Mouse (Mus musculus) forebrain, postnatal 0 days (tissue): ENCODE data around the gene Gtdc1. TPM values are rescaled to one million over a fixed set of nuclear protein-coding genes. Genes with fewer than 3 reads are reported as not detected.

Experiments used
- ATAC-seq: fragments of 200-750 bp; cut with Nextera tagmentation; 2 replicates; pipeline ENCODE4 v1.8.0; 2017; ENCODE audit warnings: mild to moderate bottlenecking, moderate library complexity
- DNase-seq: peaks from one replicate; pipeline ENCODE4 v3.0.0-alpha.2; 2015
- H3K27ac ChIP-seq: fragments of 300-500 bp; sonication (generic); 2 replicates; pipeline ENCODE4 v1.5.1; 2014; ENCODE audit warnings: low read depth, mild to moderate bottlenecking, antibody characterized with exemption, low read length, moderate library complexity, mixed read lengths
- H3K27me3 ChIP-seq: fragments of 300-500 bp; sonication (generic); 2 replicates; pipeline ENCODE4 v1.6.1; 2014; ENCODE audit warnings: mild to moderate bottlenecking, low read length, mixed read lengths; ENCODE audit not compliant: insufficient read depth
- H3K36me3 ChIP-seq: fragments of 300-500 bp; sonication (generic); 2 replicates; pipeline ENCODE4 v1.6.1; 2014; ENCODE audit warnings: mild to moderate bottlenecking, moderate library complexity; ENCODE audit not compliant: insufficient read depth
- H3K4me1 ChIP-seq: fragments of 300-500 bp; sonication (generic); 2 replicates; pipeline ENCODE4 v1.6.1; 2014; ENCODE audit warnings: antibody characterized with exemption; ENCODE audit not compliant: insufficient read depth
- H3K4me2 ChIP-seq: fragments of 300-500 bp; sonication (generic); 2 replicates; pipeline ENCODE4 v1.6.1; 2014; ENCODE audit warnings: low read depth, mild to moderate bottlenecking, moderate library complexity
- H3K4me3 ChIP-seq: fragments of 300-500 bp; sonication (generic); 2 replicates; pipeline ENCODE4 v1.5.1; 2014; ENCODE audit warnings: low read depth, low read length, mixed read lengths
- H3K9ac ChIP-seq: fragments of 300-500 bp; sonication (generic); 2 replicates; pipeline ENCODE4 v1.6.1; 2014; ENCODE audit warnings: mild to moderate bottlenecking
- H3K9me3 ChIP-seq: fragments of 300-500 bp; sonication (generic); 2 replicates; pipeline ENCODE4 v1.6.1; 2016; ENCODE audit warnings: low read length
- CTCF ChIP-seq: sonication (generic); IDR thresholded peaks from 2 replicates; pipeline ENCODE4 v1.5.1; 2016; ENCODE audit warnings: antibody characterized with exemption, control low read depth, low read depth
- WGBS: fragments of 180-500 bp; shearing (Covaris S2); extraction: QIAGEN DNeasy Blood & Tissue Kit; methylation state at CpG from one replicate; pipeline ENCODE4 v1.1.7; 2014; 5-methylcytosine and 5-hydroxymethylcytosine counted together
- polyA plus RNA-seq: library from polyadenylated mRNA; unstranded; fragments of >200 nt; fragmentation: Nextera tagmentation; extraction: Ambion mirVana; gene quantifications from 2 replicates; pipeline ENCODE4 v1.2.1, GENCODE M21; 2015
- total RNA-seq: library from RNA; depleted of rRNA; stranded (reverse); fragments of >200 nt; gene quantifications from 2 replicates; pipeline ENCODE4 v1.2.3, GENCODE M21; 2014

The Gtdc1 gene
- total and polyA plus RNA-seq, 2 experiments from 2014 or later = 30.7 to 77.0 TPM

GRCm38 (mm10) chr2:44791134-44791533 is 136.3 kb downstream of the Gtdc1 start:
- Histone ChIP-seq H3K36me3 (no peaks in the 10 kb centered on the region), H3K27ac (no peak overlapping the region), H3K9me3 (no peaks in the 10 kb centered on the region), H3K4me1 (no peaks in the 10 kb centered on the region), H3K4me2 (no peak overlapping the region), H3K4me3 (no peak overlapping the region), H3K27me3 (no peaks in the 10 kb centered on the region), H3K9ac (no peak overlapping the region)
- DNase-seq (no peak), ATAC-seq (no peak)
- no peak for TF ChIP-seq CTCF
- WGBS = 95% methylated on average over 5 of the region's 5 CpGs

DNA sequence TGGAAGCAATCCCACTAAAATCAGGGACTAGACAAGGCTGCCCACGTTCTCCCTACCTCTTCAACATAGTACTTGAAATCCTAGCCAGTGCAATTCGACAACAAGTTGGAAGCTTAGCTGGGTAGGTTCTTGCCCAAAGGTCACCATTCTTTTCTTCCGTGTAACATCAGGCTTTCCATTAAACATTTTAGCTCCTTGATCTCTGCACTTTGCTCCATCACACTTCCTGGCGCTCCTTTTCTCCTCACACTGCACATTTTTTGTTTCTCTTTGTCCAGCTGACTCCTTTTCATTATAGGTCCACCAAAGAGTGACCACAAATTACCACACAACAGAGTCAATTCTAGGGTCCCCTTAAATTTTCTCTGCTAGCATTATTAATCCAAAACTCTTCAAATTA is 144.7 kb downstream of the Gtdc1 start:
- Histone ChIP-seq H3K4me2 (no peak overlapping the region), H3K4me3 (no peak overlapping the region), H3K9me3 (no peaks in the 10 kb centered on the region), H3K4me1 (no peaks in the 10 kb centered on the region), H3K9ac (no peak overlapping the region), H3K27ac (no peak overlapping the region), H3K36me3 (no peaks in the 10 kb centered on the region), H3K27me3 (no peaks in the 10 kb centered on the region)
- ATAC-seq (no peak), DNase-seq (no peak)
- WGBS = 93% methylated on average over 4 of the region's 4 CpGs
- no peak for TF ChIP-seq CTCF

GRCm38 (mm10) chr2:44780961-44781360 is 146.5 kb downstream of the Gtdc1 start:
- WGBS = 98% methylated on average over 2 of the region's 2 CpGs
- no peak for ATAC-seq
- DNase-seq = no peak

DNA sequence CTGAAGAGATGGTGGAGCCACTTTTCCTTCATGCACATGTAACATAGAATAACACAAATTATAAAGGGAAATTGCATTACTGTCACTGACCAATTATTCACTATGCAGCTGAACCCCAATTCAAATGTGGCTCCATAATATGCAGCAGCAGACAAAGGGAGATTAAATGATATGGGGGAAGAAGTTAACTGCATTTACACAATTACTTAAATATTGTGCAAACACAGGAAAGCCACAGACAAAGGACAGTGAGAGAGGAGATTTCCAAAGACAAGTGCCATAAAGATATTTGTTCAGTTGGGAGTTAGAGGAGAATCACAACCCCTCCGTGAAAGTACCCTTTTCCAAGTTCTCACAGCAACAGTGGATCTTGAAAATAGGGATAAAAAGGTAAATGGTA is 163.6 kb downstream of the Gtdc1 start:
- Histone ChIP-seq H3K9me3 (no peaks in the 10 kb centered on the region), H3K4me2 (no peak overlapping the region), H3K27ac (no peak overlapping the region), H3K9ac (no peak overlapping the region), H3K27me3 (no peaks in the 10 kb centered on the region), H3K4me3 (no peak overlapping the region), H3K4me1 (no peaks in the 10 kb centered on the region), H3K36me3 (no peaks in the 10 kb centered on the region)
- TF ChIP-seq CTCF = no peak
- DNase-seq (no peak), ATAC-seq (no peak)
- 80% methylated on average over 1 of the region's 1 CpGs for WGBS

More at GRCm38 (mm10) chr2:44780961-44781360, 146.5 kb downstream of the Gtdc1 start:
- Histone ChIP-seq H3K4me2 (no peak overlapping the region), H3K4me3 (no peak overlapping the region), H3K27ac (no peak overlapping the region), H3K36me3 (no peaks in the 10 kb centered on the region), H3K27me3 (no peaks in the 10 kb centered on the region), H3K9ac (no peak overlapping the region), H3K9me3 (no peaks in the 10 kb centered on the region), H3K4me1 (no peaks in the 10 kb centered on the region)
- TF ChIP-seq CTCF = no peak

DNA sequence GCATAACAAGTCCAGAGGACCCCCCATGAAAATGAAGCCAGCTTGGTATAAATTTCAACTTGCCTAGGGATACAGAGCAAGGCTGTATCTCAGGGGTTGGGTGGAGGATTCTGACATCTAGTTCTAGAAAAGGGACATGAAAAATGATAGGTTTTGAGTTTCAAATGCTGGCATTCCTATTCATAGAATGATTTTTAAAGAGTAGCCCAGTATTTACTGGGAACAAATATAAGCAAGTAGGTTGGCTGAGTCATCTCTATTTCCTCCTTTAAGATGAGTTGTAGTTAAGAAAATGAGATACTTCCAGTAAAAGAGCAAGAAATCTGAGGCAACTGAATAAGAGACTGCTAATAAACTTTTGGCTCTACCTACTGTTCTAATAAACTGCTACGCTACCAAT is 190.8 kb downstream of the Gtdc1 start:
- H3K9ac ChIP-seq = no peak overlapping the region
- H3K27ac ChIP-seq = no peak overlapping the region
- 94% methylated on average over 1 of the region's 1 CpGs for WGBS
- no peaks in the 10 kb centered on the region for H3K36me3 ChIP-seq
- no peak for TF ChIP-seq CTCF
- no peak for ATAC-seq
- H3K27me3 ChIP-seq = no peaks in the 10 kb centered on the region
- no peak for DNase-seq
- H3K9me3 ChIP-seq = no peaks in the 10 kb centered on the region
- H3K4me3 ChIP-seq = no peak overlapping the region
- no peaks in the 10 kb centered on the region for H3K4me1 ChIP-seq
- no peak overlapping the region for H3K4me2 ChIP-seq

DNA sequence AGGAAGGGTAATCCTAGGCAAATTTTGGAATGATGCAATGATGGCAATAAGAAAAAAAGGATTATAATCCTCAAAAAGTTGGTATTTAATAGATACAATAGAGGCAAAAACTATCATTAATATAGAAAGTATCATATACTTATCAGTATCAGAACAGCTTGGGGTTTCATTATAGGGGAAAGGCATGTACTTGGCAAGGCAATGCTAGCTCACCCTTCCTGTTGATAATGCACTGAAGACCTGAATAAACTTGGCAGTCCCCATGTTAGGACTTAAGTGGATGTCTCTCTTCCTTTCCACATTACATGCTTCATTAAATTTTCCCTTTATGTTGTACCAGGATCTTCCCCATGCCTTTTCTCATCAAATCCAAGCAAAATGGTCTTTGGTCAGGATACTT is 206.0 kb downstream of the Gtdc1 start:
- no peaks in the 10 kb centered on the region for H3K27me3 ChIP-seq
- H3K4me1 ChIP-seq = no peaks in the 10 kb centered on the region

DNA sequence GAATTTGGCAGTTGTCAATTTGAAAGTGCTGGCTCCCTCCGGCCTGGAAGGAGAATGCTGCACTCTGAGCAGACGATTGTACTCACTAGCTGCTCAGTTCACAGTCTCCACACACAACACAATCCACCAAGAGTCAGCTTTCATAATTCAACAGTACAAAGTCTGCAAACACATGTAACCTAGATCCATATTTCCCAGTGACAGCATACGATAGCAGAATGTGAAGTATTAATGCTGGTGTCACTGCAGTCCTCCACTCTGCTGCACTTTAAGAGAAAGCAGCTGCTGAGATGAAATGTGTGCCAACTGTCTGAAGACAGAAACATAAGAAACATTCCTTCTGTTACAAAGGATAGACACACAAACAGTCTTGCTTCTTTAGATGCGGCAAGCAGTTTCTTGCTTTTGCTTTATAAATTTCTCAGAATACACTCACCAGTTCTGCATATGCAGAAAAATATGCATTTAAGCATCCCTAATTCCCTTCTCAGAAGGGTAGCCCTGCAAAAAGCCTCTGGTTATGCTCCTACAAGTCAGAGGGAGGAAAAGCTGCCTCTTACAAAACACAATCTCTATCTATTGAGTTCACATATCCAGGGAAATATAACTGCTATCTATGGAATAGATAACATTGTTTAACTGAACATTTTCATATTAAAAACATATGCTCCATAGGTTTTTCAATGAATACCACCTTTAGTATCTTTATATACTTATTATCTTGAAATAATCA is 221.4 kb downstream of the Gtdc1 start:
- no peak overlapping the region for H3K4me2 ChIP-seq
- no peaks in the 10 kb centered on the region for H3K4me1 ChIP-seq
- H3K9ac ChIP-seq = no peak overlapping the region
- H3K4me3 ChIP-seq = no peak overlapping the region
- ATAC-seq = peak; percentile 92
- no peaks in the 10 kb centered on the region for H3K27me3 ChIP-seq
- no peaks in the 10 kb centered on the region for H3K36me3 ChIP-seq
- WGBS = 35% methylated on average over 4 of the region's 4 CpGs
- TF ChIP-seq CTCF = no peak
- peak overlapping the region; percentile 24; the same call in 1 of the 2 replicates for H3K27ac ChIP-seq
- peak; percentile 65 for DNase-seq
- H3K9me3 ChIP-seq = no peaks in the 10 kb centered on the region

More for the DNA sequence above, 206.0 kb downstream of the Gtdc1 start:
- no peak for TF ChIP-seq CTCF
- Histone ChIP-seq H3K4me3 (no peak overlapping the region), H3K9ac (no peak overlapping the region), H3K27ac (no peak overlapping the region), H3K4me2 (no peak overlapping the region), H3K36me3 (no peaks in the 10 kb centered on the region), H3K9me3 (no peaks in the 10 kb centered on the region)
- no peak for ATAC-seq
- DNase-seq = no peak
